Comparison of ENCODE assay signal across 34 mouse cellular contexts in genomic region chr14:108792445-108792844, GRCm38 (mm10).
"Had no signal": no experiment of that assay in that cellular context is flagged by ENCODE, and none has a peak within 500 bp of the region (broad histone marks: within the 10 kb centered on the region; RNA-seq: fewer than 3 reads in every experiment).

No protein-coding gene starts in this region.

- H3K27ac ChIP-seq: heart, adult 2 months; heart, embryonic 10.5 days; heart, embryonic 13.5 days; heart, embryonic 15.5 days; hindbrain, embryonic 10.5 days; hindbrain, embryonic 12.5 days; hindbrain, embryonic 14.5 days; hindbrain, embryonic 15.5 days; hindbrain, postnatal 0 days; intestine, embryonic 15.5 days; kidney, embryonic 15.5 days; kidney, postnatal 0 days; layer of hippocampus, adult 2 months had no signal

- H3K4me3 ChIP-seq: heart, adult 2 months; heart, embryonic 10.5 days; heart, embryonic 12.5 days; heart, embryonic 13.5 days; heart, embryonic 15.5 days; hindbrain, embryonic 10.5 days; hindbrain, embryonic 12.5 days; hindbrain, embryonic 15.5 days; intestine, embryonic 15.5 days; kidney, embryonic 15.5 days; layer of hippocampus, adult 2 months had no signal

- H3K9me3 ChIP-seq: heart, embryonic 10.5 days; heart, embryonic 12.5 days; heart, embryonic 13.5 days; heart, embryonic 15.5 days; hindbrain, embryonic 10.5 days; hindbrain, embryonic 12.5 days; hindbrain, embryonic 15.5 days; intestine, embryonic 15.5 days; kidney, embryonic 15.5 days had no signal

- H3K4me2 ChIP-seq: heart, embryonic 11.5 days; heart, embryonic 12.5 days; heart, embryonic 13.5 days; heart, embryonic 15.5 days; hindbrain, embryonic 12.5 days; hindbrain, embryonic 14.5 days; hindbrain, embryonic 15.5 days; intestine, embryonic 15.5 days; kidney, embryonic 15.5 days had no signal

- ATAC-seq: hindbrain, postnatal 0 days; inflammation-experienced regulatory T-cells, adult 6 months; intestine, embryonic 15.5 days; intestine, embryonic 16.5 days; intestine, postnatal 0 days had no signal

- H3K4me1 ChIP-seq: heart, embryonic 10.5 days; heart, embryonic 15.5 days; hindbrain, embryonic 10.5 days; hindbrain, embryonic 12.5 days; hindbrain, embryonic 15.5 days; intestine, embryonic 15.5 days; kidney, embryonic 15.5 days had no signal

- H3K27me3 ChIP-seq: heart, embryonic 12.5 days; heart, embryonic 13.5 days; heart, embryonic 15.5 days; hindbrain, embryonic 12.5 days; hindbrain, embryonic 15.5 days; intestine, embryonic 15.5 days; kidney, embryonic 15.5 days had no signal

- H3K9ac ChIP-seq: heart, embryonic 12.5 days; heart, embryonic 13.5 days; heart, embryonic 15.5 days; hindbrain, embryonic 12.5 days; hindbrain, embryonic 14.5 days; hindbrain, embryonic 15.5 days; intestine, embryonic 15.5 days; kidney, embryonic 15.5 days had no signal

- H3K36me3 ChIP-seq: heart, embryonic 10.5 days; heart, embryonic 12.5 days; heart, embryonic 13.5 days; heart, embryonic 15.5 days; hindbrain, embryonic 10.5 days; hindbrain, embryonic 12.5 days; hindbrain, embryonic 15.5 days; intestine, embryonic 15.5 days; kidney, embryonic 15.5 days had no signal

- DNase-seq: heart, adult 2 months; heart, postnatal 10 days; heart, postnatal 14 days; heart, postnatal 36 days; heart, postnatal 4 days; kidney, adult 11 months; kidney, adult 18-20 months; kidney, adult 2 months; kidney, adult 8-10 months; kidney, adult 9 months; kidney, postnatal 10 days; kidney, postnatal 14 days; kidney, postnatal 25 days; kidney, postnatal 36 days; kidney, postnatal 4 days; layer of hippocampus, adult 9-11 months; layer of hippocampus, postnatal 36 days had no signal
